Mouse (Mus musculus) frontal cortex, postnatal 36 days (tissue): Measurements from ENCODE around the gene Olfr850.

Experiments used
- DNase-seq, 2 experiments: peaks; one replicate each; pipeline ENCODE4 v3.0.0; 2022; ENCODE audit warnings: low spot score in 2 of 2

Olfr850 gene

DNA sequence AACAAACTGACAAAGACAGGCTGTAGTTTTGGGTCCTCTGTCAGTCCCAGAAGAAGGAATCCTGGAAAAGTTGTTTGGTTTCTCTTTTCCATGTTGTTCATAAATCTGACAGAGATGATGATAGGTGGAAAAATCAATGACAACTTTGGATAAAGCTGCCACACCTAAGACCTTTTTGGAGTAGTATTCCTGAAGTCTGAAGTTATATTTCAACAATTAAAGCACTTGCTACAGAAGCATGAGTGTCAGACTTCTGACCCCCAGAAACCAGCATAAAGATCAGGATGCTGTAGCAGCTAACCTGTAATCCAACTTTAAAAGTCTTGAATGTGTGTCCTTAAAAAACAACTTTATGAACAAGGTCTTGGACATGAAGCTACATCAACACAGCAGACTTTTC is at the start of gene Olfr850:
Olfr850 (minus strand) TSS at position 101 of the 400 bp plus-strand sequence.
- DNase-seq = no peak

DNA sequence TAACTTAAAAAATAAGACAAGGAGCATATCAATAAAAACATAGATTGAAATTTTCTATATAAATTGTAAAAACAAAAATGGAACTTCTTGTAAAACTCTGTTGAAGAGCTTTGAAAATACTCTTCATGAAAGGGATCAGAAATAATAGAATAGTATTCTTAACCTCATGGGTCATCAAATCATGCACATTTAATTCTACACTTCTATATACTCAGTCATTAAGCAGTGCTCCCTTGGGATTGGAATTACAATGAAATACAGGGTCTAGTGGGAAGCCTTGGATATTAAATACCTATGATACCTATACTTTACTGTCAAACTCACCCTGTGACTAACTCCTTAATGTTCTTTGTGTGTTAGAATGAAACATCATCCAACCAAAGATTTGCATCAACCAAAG is 14.9 kb upstream of the Olfr850 start, which contains the start of gene Olfr851:
Olfr851 (plus strand) TSS at position 301 of the 400 bp plus-strand sequence.
- no peak for DNase-seq

DNA sequence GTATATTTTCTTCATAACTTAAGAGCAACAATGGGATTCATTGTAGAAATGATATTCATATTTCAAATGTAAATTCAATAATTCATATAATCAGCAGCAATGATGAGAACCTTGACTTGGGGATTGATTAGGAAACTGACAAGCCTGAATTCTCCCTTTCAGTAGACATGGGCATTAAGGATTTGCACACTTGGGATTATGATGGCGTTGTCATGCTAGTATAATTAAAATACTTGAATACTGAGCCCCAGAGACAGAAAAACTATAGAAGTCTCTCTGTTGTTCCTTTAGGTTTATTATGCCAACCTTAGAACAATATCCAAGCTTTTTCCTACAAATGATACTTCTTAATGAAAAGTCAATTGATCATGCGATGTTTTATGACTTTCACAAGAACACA is 38.1 kb downstream of the Olfr850 start, which contains the start of gene Olfr849:
Olfr849 (plus strand) TSS at position 301 of the 400 bp plus-strand sequence.
- DNase-seq = no peak
